Mouse (Mus musculus) embryo, embryonic 11.5 days (tissue): Measurements from ENCODE around the gene Nr2f1.
A peak's percentile ranks its signal among the peaks of the same experiment; 100 is the strongest.

Experiments
- DNase-seq: peaks from one replicate; pipeline ENCODE4 v3.0.0-alpha.2; 2012; ENCODE audit warnings: low read depth, low spot score

Gene Nr2f1

GRCm38 (mm10) chr13:78200407-78200806 is 850 bp upstream of the Nr2f1 start:
- peak; percentile 87 for DNase-seq

DNA sequence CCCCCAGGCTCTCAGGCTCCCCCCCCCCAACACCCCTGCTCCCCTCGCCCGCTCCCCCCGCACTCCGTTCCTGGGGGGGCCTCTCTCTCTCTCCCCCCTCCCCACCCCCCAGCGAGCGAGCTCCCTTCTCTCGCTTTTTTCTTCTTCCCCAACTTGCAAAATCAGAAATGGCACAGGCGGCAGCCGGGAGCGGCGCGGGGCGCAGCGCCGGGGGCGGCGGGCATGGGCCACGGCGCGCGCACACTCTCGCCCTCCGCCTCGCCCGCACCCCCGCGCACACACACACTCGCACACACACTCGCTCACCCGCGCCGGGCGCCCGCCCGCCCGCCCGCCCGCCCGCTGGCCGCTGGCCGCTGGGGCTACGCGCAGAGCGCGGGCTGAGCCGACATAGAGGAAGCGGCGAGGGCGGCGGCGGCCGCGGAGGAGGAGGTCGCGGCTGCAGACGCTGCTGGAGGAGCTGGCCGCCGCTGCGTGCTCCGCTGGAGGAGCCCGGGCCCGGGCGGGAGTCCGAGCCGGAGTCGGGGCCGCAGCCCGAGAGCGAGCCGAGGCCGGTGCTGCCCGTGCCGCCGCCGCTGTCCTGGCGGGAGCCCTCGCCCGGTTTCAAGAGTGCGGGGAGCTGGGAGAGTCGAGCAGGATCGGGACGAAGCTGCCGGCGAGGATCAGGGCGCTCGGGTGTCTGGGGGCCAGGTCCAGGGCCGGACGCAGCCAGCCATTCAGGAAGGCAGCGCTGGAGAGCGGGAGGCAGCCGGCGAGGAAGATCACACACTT is 501 bp downstream of the Nr2f1 start:
- DNase-seq: no peak

DNA sequence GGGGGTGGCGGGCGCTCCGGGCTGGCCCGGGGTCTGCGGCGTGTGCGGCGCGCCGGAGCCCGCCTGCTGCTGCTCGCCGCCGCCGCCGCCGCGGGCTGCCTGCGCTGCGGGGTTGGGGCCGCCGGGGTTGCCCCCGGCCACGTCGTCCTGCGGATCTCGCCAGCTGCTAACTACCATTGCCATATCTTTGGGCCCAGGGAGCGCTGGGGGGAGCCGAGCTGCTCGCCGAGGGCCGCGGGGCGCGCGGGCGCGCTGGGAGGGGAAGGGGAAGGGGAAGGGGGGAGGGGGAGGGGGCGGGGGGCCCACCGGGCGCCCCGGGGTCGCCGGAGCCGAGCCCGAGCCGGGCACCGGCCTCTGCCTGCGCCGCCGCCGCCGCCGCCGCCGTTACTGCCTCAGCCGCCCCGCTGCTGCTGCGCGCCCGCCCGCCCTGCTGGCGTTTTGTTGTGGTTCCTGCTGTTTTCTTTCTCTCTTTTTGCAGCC is 1.1 kb downstream of the Nr2f1 start:
- no peak for DNase-seq

DNA sequence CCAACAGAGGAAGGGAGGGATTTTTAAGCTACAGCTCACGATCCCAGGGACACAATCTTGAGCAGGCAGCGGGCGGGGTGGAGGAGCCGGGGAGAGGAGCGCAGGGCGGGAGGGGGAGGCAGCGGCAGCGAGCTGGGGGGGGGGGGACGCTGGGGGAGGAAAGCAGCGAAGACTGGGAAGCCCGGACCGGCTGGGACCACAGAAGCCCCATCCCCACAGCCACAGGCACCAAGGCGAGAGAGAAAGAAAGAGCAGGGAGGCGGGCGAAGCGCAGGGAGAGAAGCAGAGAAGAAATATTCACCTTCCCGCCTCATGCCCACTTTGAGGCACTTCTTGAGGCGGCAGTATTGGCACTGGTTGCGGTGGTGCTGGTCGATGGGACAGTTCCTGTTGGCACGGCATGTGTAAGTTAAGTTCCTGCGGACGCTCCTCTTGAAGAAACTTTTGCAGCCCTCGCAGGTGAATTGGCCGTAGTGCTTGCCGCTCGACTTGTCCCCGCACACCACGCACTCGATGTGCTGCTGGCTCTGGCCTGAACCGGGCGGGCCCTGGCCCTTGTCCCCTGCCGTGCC is 1.7 kb downstream of the Nr2f1 start:
- no peak for DNase-seq

- no peak for DNase-seq
Observed at GRCm38 (mm10) chr13:78197286-78197818, 2.2 kb downstream of the Nr2f1 start.

DNA sequence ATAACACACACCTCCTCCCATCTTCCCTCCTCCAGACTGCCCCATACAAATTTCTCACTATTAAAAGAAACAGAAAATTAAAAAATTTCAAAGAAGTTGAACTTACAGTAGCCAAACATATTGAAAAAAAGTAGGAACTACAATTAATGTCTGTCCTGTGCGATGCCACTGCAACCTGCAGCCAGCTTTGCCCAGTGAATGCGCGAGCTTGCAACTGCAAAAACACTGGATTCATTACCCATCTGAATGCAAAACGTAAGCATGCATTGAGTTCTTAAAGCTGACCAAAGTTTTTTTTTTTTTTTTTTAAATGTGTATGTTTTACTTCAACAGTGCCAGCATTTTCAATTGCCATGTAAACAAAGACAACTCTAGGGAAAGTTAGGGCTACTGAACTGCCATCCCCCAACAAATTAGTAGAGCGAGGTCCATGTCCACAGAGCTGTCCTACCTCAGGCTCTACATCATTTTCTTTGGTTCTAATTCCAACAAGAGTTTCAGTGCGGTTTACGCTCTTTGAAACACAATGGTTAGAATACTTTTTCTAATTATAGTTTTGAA is 3.2 kb downstream of the Nr2f1 start:
- no peak for DNase-seq

DNA sequence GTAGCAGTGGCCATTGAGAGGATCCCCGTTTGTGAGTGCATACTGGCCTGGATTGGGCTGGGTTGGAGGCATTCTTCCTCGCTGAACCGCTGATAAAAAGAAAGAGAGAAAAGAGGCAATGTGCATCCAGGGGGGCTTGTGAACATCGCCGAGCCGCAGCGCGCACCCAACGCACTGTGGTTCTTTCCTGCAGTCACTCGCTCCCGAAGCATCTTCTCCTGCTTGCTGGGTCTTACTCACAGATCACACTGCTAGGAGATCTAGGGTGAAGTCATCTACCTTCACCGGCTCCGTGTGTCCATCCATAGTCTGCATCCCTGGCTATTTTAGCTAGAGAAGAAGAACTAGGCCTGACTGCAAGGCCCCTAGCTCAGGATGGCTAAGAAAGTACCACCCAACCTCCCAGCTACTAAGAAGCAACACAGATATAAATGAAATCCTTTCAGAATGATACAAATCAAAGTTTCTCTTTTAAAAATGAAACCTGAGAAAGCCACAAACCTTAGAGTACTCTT is 3.9 kb downstream of the Nr2f1 start:
- DNase-seq: no peak

DNA sequence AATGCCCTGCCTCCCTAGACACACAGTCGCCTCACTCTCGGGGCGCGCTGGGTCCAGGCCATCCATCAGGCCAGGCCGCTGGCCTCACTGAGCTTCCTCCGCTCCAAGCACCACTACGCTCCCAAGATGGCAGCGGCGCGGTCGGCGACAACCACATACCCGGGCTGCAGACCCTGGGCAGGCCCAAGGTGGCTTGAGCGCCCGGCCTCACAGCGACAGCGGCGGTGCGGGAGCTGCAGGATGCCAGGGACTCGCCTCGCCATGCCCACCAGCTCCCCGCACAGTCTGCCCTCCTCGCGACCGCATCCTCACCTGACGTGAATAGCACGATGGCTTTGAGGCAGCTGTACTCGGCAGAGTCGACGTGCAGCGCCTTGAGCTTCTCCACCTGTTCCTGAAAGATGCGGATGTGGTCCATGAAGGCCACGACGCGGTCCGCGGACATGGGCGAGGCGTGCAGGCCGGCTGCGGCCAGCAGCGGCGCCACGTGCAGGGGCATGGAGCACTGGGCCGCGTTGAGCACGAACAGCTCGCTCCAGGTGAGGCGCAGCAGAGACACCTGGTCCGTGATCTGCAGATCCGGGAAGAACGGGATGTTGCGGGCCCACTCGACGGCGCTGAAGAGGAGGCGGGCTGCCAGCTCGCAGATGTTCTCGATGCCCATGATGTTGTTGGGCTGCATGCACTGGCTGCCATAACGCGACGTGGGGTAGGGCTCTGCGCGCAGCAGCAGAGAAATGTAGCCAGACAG is 4.5 kb downstream of the Nr2f1 start:
- no peak for DNase-seq

- DNase-seq: no peak
Observed at GRCm38 (mm10) chr13:78194135-78194849, 5.3 kb downstream of the Nr2f1 start.

DNA sequence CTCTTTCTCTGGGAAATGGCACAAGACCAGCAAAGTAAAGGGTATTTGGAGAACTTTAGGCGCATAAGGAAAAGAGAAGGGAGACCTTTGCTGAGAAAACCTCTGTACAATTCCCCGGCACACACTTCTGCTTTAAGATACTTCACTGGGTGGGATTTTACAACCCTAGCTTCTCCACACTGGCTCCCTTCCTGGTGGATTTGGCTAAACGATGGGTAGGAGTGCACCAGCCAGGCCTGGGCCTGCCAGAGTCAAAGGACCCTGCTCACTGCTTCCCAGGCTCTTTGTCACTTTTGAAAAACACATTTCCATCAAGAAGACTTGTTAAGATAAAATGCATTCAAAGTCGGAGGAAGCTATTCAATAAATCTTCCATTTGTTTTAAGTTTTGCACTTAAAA is 6.3 kb downstream of the Nr2f1 start:
- no peak for DNase-seq

DNA sequence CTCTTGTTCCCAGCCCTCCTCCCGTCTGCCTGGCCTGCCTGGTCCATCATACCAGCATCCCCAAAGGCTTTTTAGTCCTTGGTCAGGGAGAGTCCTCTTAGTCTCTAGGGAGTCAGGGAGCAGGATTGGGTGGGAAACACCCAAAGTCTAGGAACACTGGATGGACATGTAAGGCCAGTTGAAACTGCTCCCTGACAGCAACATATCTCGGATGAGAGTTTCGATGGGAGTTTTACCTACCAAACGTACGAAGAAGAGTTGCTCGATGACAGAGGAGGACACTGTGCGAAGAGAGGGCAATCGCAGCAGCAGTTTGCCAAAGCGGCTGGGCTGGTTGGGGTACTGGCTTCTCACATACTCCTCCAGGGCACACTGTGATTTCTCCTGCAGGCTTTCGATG is 10.0 kb downstream of the Nr2f1 start:
- DNase-seq: no peak

- no peak for DNase-seq
Observed at GRCm38 (mm10) chr13:78187833-78188232, 11.7 kb downstream of the Nr2f1 start.

- no peak for DNase-seq
Observed at GRCm38 (mm10) chr13:78186340-78186946, 13.1 kb downstream of the Nr2f1 start.

DNA sequence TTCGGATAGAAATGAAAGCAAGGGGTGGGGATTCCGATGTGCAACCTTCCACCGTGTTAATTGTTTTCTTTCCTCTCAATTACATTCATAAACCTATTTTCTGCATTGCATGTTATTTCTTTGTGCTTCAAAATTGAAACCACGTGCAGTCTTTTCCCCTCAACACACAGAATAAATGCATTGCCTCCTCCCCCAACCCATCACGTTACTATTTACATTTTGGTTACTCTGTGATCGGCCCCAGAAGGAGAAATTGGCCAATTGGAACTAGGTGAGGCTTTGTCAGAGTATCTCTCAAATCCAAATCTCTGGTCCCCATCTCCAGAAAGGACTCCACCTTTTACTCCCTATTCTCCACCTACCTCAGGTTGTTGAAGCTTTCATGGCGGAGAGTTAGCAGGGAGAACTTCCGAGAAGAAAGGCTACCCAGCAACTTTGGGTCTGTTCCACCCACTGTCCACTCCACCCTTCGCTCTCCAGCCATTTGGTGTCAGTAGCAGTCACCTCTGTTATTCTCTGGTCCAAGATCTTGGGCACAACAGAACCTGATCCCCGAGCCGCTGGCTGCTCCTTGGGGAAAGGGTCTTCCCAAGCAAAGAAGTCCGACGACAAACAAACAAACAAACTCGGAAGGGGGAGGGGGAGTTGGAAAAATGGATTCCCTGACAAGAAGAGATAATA is 14.6 kb downstream of the Nr2f1 start:
- DNase-seq: no peak

DNA sequence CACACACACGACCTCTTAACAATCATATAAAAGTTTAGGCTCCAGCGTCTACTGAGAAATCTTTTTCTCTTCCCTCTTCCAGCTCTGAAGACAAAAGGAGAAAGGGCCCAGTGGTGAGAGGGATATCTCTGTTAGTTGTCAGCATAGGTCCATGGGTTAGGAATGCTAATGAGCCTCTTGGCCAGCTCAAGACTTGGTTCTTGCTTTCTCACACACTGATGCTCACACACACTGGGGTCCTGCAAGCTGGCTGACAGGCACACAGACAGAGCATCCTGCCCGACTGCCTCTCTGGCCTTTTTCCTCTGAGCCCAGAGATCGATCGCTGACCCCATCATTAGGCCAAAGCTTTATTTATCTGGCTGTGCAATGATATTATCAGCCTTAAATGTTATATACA is 15.6 kb downstream of the Nr2f1 start:
- DNase-seq: no peak

DNA sequence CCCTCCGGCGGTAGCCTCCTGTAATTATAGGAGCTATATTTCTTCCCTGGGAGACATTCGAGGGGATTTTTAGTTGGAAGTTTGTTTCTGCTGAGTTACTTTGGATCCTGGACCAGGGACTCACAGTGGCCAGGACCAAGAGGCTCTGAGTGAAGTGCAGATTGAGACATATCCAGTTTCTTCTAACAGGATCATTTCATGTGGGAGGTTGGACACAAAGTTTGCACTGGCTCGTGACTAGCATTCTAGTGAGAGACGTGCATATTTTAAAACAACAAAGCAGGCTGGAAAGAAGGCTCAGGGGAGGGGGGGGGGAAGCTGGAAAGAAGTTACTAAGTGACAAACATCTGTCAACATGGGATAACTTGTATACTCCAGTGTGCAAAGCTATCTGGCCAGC is 16.6 kb downstream of the Nr2f1 start:
- DNase-seq: no peak

- no peak for DNase-seq
Observed at GRCm38 (mm10) chr13:78181930-78182558, 17.5 kb downstream of the Nr2f1 start.

GRCm38 (mm10) chr13:78181071-78181929 is 18.3 kb downstream of the Nr2f1 start:
- DNase-seq: no peak

DNA sequence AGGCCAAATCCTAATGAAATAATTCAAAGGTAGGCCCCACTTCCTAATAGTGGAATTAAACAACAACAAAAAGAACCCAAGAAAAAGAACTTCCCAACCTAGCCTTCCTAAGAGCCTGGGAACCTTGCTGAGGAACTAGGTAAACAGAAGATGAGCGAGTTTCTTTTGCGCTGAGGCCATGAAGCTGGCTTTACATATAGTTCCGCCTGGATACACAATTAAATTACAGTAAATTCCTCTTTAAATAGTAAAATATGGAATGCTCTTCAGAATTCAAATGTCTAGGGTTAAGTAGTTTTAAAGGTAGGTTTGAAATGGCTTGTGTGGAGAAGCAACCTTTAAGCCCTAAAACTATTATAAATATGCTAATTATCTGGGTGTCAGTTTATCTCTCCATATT is 19.3 kb downstream of the Nr2f1 start:
- DNase-seq: no peak
